Mouse (Mus musculus): ENCODE data around the gene Ube2n. TPM values are rescaled to one million over a fixed set of nuclear protein-coding genes. Genes with fewer than 3 reads are reported as not detected.

The Ube2n gene
- total RNA-seq (2021), result 10 to 100 TPM; 60.4 to 65.8 TPM
- long read RNA-seq, experiment 1, transcript Ube2n-201 (4 exons, 3,867 nt), result major isoform, 34 of 45 reads
- long read RNA-seq, experiment 1, partial matches to known transcripts, result 1 of 45 reads
- long read RNA-seq, experiment 1, other reads (novel, unspliced or antisense), result 10 of 45 reads
- long read RNA-seq, experiment 2, transcript Ube2n-201 (4 exons, 3,867 nt), result major isoform, 54 of 58 reads
- long read RNA-seq, experiment 2, partial matches to known transcripts, result 4 of 58 reads
- long read RNA-seq, experiment 2, other reads (novel, unspliced or antisense), result 0 of 58 reads

DNA sequence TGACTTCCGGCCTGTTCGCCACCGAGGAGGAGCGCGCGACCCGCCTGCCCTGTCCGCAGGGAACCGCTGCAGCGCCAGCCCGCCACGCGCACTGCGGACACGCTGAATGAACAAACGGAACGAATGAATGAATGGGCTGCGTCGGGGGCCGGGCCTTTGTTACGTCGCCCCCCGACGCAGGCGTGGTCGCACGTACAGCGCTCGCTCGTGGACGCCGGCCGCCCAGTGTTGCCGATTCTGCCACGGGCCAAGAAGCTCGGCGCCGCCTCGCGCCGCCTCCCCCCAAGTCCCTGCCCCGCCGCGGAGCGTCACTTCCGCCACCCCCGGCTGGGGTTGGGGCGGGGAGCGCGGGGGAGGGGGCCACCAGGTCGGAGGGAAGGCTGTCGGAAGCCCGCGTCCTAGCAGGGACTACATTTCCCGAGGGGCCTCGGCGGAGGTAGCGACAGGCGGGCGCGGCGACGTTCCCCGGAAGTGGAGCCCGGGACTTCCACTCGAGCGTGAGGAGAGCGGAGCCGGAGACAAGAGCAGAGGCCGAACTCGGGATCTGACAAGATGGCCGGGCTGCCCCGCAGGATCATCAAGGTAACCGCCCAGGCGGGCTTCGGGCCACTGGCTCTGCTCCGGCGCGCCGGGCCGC, at the start of gene Ube2n:
Gene Ube2n, plus strand, starts transcription at position 490 of the 637 bp plus-strand sequence.
- intact Hi-C loops (cut with DNase I), result no loop called here
- DNase-seq, result peak; percentile 93 to 96

DNA sequence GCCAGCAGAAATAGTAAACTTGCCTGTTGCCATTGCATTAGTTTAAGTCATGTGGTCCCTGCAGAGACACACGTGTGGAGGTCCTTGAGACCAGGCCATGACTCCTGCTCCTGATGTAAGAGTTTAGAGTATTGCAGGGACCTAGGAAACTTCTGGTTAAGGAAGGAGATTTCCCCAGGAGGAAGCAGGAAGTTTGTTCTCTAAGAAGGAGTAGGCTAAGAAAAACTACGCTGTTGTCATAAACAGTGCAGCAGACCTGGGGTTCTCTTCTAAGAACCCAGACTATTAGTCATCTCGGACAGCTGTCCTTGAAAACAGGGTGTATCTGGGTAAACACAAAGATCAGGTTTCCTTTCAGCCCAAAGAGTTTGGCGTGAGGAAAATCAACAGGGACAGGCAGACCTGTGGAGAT, 49.5 kb upstream of the Ube2n start:
- intact Hi-C loops (cut with DNase I), result no loop called here

GRCm38 (mm10) chr10:95468894-95469293, 46.1 kb upstream of the Ube2n start:
- no peak for DNase-seq
- intact Hi-C loops (cut with DNase I), result no loop called here

More for the DNA sequence above, 49.5 kb upstream of the Ube2n start:
- no peak for DNase-seq

DNA sequence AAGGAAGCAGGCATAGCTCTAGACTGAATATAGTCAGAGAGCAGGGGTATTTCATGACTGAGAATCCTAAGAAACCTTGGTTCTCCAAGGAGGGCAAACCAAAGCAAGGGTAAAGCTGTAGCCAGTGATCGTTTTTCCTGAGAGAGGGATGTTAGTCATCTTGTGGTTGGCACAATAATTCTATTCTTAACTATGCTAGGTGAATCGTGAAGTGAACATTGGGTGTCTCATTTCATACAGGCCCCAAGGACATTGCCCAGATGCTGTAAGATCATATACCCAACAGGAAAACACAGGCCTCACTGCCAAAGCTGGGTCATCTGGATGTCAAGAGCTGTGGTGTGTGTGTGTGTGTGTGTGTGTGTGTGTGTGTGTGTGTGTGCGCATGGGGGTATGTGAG, 43.8 kb upstream of the Ube2n start:
- intact Hi-C loops (cut with DNase I), result loop anchor here (10.0 kb wide), 1 partner anchor 846 kb away; no protein-coding TSS in a partner anchor
- no peak for DNase-seq

GRCm38 (mm10) chr10:95471889-95472547, 42.9 kb upstream of the Ube2n start:
- no peak for DNase-seq
- intact Hi-C loops (cut with DNase I), result loop anchor here (10.0 kb wide), 1 partner anchor 847 kb away; no protein-coding TSS in a partner anchor

- intact Hi-C loops (cut with DNase I), result loop anchor here (2.0 to 10.0 kb wide), 3 partner anchors 57 to 851 kb away; no protein-coding TSS in a partner anchor
- peak; percentile 65 to 79 for DNase-seq
These were observed 39.0 kb upstream of the Ube2n start for GRCm38 (mm10) chr10:95475923-95476322.

GRCm38 (mm10) chr10:95477516-95477915, 37.4 kb upstream of the Ube2n start:
- no peak for DNase-seq
- intact Hi-C loops (cut with DNase I), result loop anchor here (5.0 to 10.0 kb wide), 2 partner anchors 390 to 853 kb away; no protein-coding TSS in a partner anchor

- intact Hi-C loops (cut with DNase I), result loop anchor here (5.0 to 10.0 kb wide), 3 partner anchors 375 to 545 kb away; no protein-coding TSS in a partner anchor
- peak in 1 of 2 experiments; percentile 30 for DNase-seq
These were observed 25.3 kb upstream of the Ube2n start for GRCm38 (mm10) chr10:95489653-95490052.

GRCm38 (mm10) chr10:95494268-95494667, 20.7 kb upstream of the Ube2n start:
- intact Hi-C loops (cut with DNase I), result loop anchor here (5.0 kb wide), 1 partner anchor 398 kb away; no protein-coding TSS in a partner anchor
- no peak for DNase-seq

GRCm38 (mm10) chr10:95501033-95501432, 13.9 kb upstream of the Ube2n start:
- DNase-seq, result no peak
- intact Hi-C loops (cut with DNase I), result no loop called here

DNA sequence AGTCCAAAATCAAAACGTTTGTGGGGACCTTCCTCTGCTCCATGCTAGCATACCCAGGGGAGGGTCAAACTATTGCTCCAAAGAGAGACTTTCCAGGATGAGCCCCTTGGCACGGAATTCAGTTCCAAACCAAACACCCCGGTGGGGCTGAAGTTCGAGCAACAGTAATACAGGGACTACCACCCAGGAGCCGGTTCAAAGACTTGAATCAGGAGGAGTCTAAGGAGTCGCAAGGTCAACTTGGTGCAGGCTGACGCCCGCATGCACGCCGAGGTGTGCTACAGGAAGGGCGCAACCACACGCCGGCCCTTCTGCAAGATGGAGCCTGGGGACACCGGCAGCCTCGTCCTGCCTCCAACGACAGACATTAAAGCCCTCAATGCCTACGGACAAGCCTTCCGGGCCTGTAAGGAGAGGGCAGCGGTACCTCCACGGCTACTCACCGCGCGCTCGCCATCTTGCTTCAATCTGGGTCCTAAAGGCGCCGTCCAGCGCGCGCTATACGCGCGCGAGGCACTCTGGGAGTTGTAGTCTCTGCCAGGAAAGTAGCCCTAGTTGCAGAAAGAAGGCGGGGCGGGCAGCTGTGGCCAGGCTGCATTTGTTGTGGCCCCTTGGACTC, 13.4 kb upstream of the Ube2n start, which contains the start of gene Mrpl42:
Gene Mrpl42, minus strand, starts transcription at position 478 of the 619 bp plus-strand sequence.
- intact Hi-C loops (cut with DNase I), result no loop called here
- peak; percentile 71 to 77 for DNase-seq

DNA sequence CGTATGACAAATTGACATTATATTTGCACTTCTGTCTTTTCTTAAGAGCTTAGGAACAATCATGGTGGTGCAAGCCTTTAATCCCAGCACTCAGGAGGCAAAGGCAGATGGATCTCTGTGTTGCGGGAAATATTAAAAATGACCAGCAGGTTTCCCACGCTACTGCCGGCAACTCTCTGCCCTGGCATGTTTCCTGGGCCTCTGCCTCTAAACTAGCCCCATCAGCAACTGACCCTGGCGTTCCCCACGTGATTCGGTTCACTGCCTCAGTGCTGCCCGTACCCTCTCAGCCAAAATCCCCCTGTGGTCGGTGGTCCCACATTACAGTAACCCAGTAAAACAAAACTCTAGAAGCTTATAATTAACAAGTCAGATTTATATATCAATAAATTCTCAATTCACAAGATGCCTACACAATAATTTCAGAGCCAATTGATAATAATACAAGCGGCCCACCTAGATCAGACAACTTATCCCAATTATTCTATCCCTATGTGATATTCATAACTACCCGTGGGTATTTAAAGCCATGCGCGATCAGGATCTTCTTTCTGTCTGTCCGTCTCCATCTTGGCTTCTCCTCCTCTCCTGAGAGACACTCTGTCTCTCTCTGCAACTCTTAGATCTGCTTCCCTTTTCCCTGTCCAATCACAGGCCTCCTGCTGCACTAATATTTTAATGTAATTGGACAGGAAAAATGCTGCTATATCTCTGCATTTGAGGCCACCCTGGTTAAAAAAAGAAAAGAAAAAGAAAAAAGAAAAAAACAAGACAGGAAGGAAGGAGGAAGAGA, 11.3 kb upstream of the Ube2n start:
- DNase-seq, result no peak
- intact Hi-C loops (cut with DNase I), result no loop called here

DNA sequence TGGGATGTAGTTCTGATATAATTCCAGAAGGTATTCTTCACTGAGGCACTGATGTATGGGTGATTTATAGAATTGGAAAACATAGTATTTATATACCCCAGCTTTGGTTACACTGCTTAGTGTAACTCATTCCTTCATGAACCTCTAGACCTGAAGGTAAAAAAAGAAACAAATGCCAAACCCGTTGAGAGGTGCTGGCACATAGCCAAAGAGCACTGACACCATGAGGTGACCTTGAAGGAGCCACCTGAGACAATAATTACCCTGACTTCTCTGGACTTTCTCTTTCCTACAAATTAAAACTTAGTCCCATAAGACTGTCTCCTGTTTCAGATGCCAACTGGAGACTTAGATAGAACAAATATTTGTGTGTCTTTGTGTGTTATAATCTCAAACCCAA, 10.6 kb upstream of the Ube2n start:
- intact Hi-C loops (cut with DNase I), result no loop called here
- no peak for DNase-seq

GRCm38 (mm10) chr10:95508126-95508525, 6.8 kb upstream of the Ube2n start:
- no peak for DNase-seq
- intact Hi-C loops (cut with DNase I), result loop anchor here (5.0 kb wide), 1 partner anchor 384 kb away; no protein-coding TSS in a partner anchor

DNA sequence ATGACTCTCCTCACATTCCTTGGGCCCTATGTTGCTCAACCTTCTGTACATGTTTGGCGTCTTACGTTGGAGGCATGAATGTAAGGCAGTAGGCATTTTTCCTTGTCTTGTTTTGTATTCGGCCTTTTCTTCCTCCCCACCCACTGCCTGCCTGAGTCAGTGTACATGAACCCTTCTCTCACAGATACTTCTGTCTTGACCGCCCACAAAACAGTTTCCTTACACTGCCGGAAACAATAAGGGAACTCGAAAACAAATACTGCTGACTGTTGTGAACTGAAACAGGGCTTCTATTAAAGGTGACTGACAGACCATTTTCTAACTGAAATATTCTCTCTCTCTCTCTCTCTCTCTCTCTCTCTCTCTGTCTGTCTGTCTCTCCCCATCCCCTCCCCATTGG, 6.2 kb upstream of the Ube2n start:
- intact Hi-C loops (cut with DNase I), result loop anchor here (5.0 kb wide), 1 partner anchor 384 kb away; no protein-coding TSS in a partner anchor
- DNase-seq, result no peak

GRCm38 (mm10) chr10:95509263-95509662, 5.7 kb upstream of the Ube2n start:
- intact Hi-C loops (cut with DNase I), result loop anchor here (5.0 kb wide), 1 partner anchor 383 kb away; no protein-coding TSS in a partner anchor
- no peak for DNase-seq

DNA sequence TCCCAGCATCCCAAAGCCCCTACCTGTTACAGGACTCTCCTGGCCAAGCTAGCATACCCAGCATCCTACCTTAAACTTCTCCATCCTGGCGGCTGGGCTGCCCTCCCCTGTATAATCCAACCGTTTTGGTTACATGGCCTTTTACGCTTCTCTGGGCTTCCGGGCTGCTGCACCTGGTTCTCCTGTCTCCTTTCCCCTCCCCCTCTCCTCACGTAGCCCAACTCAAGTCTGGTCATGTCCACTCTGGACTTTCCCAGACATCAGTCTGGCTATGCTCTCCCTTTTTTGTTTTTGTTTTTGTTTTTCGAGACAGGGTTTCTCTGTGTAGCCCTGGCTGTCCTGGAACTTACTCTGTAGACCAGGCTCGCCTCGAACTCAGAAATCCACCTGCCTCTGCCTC, 2.3 kb upstream of the Ube2n start:
- DNase-seq, result no peak
- intact Hi-C loops (cut with DNase I), result no loop called here

DNA sequence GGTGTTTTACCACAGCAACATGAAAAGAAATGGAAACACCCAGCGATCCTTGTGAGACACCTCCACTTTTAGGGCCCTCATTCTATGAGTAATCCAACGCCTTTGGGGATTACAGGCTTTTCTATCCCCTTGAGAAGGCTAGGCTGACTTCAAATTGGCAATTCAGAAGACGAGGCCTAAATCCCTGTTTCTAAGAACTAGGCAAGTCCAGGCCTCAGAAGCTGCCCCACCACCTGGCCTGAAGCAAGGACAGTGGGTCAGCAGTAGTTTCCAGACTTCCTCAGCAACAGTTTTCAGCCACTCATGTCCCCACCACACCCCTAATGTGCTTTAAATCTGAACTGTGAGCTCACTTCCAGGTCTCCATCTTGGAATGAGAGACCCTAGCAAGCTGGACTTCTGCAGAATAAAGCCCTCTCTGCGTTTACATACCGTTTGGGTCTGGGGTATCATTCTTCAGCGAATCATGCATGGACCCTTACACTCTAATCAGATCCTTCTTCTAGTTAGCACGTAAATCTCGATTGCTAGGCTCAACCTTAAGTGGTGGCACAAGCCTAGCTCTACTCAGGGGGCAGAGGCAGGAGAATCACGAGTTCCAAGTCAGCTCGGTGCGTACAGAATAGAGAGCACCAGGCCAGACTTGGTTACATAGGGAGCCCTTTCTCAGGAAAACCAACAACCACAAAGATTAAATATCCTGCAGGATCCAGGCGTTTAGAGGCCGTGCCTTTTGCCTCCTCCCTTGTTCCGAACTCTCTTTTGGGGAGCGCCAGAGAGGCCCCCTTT, 983 bp upstream of the Ube2n start:
- intact Hi-C loops (cut with DNase I), result no loop called here
- DNase-seq, result no peak

All from gastrocnemius, postnatal 36 days (tissue).